Mouse (Mus musculus) liver, embryonic 12.5 days (tissue): ENCODE results near the gene Pcgf1. TPM values are rescaled to one million over a fixed set of nuclear protein-coding genes. Genes with fewer than 3 reads are reported as not detected.

Experiments
- ATAC-seq: fragments of 200-750 bp; cut with Nextera tagmentation; 2 replicates; pipeline ENCODE4 v1.8.0; 2017; ENCODE audit warnings: moderate number of reproducible peaks, mild to moderate bottlenecking, moderate library complexity
- H3K27ac ChIP-seq: fragments of 300-500 bp; sonication (generic); 2 replicates; pipeline ENCODE4 v1.5.1; 2016; ENCODE audit warnings: mild to moderate bottlenecking
- H3K27me3 ChIP-seq: fragments of 300-500 bp; sonication (generic); replicated peaks from 2 replicates; pipeline ENCODE4 v1.6.1; 2016; ENCODE audit warnings: mild to moderate bottlenecking, moderate library complexity
- H3K36me3 ChIP-seq: fragments of 300-500 bp; sonication (generic); 2 replicates; pipeline ENCODE4 v1.6.1; 2016; ENCODE audit warnings: mild to moderate bottlenecking, moderate library complexity
- H3K4me1 ChIP-seq: fragments of 300-500 bp; sonication (generic); 2 replicates; pipeline ENCODE4 v1.6.1; 2016
- H3K4me2 ChIP-seq: fragments of 300-500 bp; sonication (generic); 2 replicates; pipeline ENCODE4 v1.6.1; 2016; ENCODE audit warnings: mild to moderate bottlenecking, moderate library complexity
- H3K4me3 ChIP-seq: fragments of 300-500 bp; sonication (generic); 2 replicates; pipeline ENCODE4 v1.5.1; 2016; ENCODE audit warnings: mild to moderate bottlenecking, moderate library complexity
- H3K9ac ChIP-seq: fragments of 300-500 bp; sonication (generic); 2 replicates; pipeline ENCODE4 v1.6.1; 2016; ENCODE audit warnings: mild to moderate bottlenecking, moderate library complexity
- H3K9me3 ChIP-seq: fragments of 300-500 bp; sonication (generic); replicated peaks from 2 replicates; pipeline ENCODE4 v1.6.1; 2016; ENCODE audit warnings: mild to moderate bottlenecking, moderate library complexity
- WGBS: fragments of 180-500 bp; shearing (Covaris S2); methylation state at CpG from one replicate; pipeline ENCODE4 v1.1.7; 2016; ENCODE audit not compliant: insufficient replicate concordance; 5-methylcytosine and 5-hydroxymethylcytosine counted together
- polyA plus RNA-seq: library from polyadenylated mRNA; unstranded; fragments of >200 nt; fragmentation: Nextera tagmentation; extraction: Ambion mirVana; gene quantifications from 2 replicates; pipeline ENCODE4 v1.2.1, GENCODE M21; 2016

Pcgf1 gene
- polyA plus RNA-seq, 1 experiment from 2014 or later = 20.8 TPM

DNA sequence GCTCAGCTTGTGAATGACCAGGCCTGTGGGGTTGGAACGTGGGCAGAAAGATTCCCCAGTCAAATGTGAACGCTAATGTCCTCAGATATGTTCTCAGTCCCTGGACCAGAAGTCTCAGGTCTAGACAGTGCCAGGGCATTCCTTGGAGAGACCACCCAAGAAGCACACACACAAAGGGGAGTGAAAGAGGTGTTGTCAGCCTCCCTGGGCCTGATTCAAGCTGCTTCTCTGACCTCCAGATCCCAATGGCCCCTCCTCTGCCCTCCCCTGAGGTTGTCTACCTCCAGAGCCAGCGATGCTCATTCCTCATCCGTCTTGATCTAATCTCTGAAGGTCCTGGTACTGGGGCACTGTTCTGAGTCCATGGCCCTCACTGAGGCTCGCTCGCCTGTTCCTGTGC is 34.1 kb upstream of the Pcgf1 start:
- Histone ChIP-seq H3K4me2 (no peak overlapping the region), H3K4me1 (peaks cover 22% of the 10 kb centered on the region), H3K27ac (no peak overlapping the region; the same call in 1 of the 2 replicates), H3K36me3 (no peaks in the 10 kb centered on the region), H3K27me3 (no peaks in the 10 kb centered on the region), H3K9me3 (no peaks in the 10 kb centered on the region), H3K4me3 (no peak overlapping the region), H3K9ac (no peak overlapping the region)
- WGBS = 61% methylated on average over 6 of the region's 6 CpGs
- ATAC-seq = no peak

DNA sequence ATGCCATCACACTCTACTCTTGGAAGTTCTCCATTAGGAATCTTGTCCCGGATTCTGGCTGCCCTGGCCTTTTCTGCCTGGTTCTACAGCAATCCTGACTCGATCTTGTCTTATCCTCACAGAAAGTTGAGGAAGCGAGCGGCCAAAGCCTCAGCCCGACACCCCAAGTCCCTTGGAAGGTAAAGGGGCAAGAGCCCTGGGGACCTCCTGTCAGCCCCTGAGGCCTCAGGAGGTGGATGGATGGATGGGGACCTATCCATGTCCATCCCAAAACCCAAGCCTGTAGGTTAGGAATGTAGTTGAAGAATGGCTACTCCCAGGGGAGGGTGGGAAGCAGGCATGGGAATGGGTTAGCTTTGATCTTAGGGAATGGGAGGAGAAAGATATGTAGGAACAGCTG is 33.7 kb upstream of the Pcgf1 start:
- no peak for ATAC-seq
- H3K27ac ChIP-seq = no peak overlapping the region; the same call in 1 of the 2 replicates

DNA sequence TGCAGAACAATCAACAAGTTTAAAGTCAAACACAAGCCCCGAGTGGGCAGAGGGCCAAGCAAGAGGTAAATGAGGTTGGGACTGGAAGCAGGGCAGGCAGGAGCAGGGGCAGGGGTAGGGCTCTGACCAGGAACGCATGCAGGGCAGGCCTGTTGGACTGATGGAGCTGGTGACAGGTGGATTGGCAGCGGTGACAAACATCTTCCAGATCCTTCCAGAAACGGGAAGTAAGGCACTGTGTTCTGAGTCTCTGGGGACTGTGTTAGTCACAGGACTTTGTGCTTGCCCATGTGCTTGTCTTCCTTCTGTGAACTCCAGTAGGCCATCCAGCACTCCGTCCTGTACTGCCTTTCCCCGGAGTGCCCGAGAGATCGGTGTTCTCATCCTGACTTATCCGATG is 32.9 kb upstream of the Pcgf1 start:
- peaks cover 15% of the 10 kb centered on the region for H3K4me1 ChIP-seq
- H3K27ac ChIP-seq = no peak overlapping the region
- WGBS = 66% methylated on average over 9 of the region's 9 CpGs
- no peaks in the 10 kb centered on the region for H3K9me3 ChIP-seq
- H3K4me3 ChIP-seq = no peak overlapping the region
- no peak overlapping the region for H3K9ac ChIP-seq
- no peak for ATAC-seq
- no peaks in the 10 kb centered on the region for H3K27me3 ChIP-seq
- no peak overlapping the region for H3K4me2 ChIP-seq
- no peaks in the 10 kb centered on the region for H3K36me3 ChIP-seq

More for the DNA sequence above, 33.7 kb upstream of the Pcgf1 start:
- Histone ChIP-seq H3K4me1 (peaks cover 18% of the 10 kb centered on the region), H3K36me3 (no peaks in the 10 kb centered on the region), H3K4me2 (no peak overlapping the region), H3K9ac (no peak overlapping the region), H3K27me3 (no peaks in the 10 kb centered on the region), H3K4me3 (no peak overlapping the region), H3K9me3 (no peaks in the 10 kb centered on the region)
- WGBS = 87% methylated on average over 5 of the region's 5 CpGs

DNA sequence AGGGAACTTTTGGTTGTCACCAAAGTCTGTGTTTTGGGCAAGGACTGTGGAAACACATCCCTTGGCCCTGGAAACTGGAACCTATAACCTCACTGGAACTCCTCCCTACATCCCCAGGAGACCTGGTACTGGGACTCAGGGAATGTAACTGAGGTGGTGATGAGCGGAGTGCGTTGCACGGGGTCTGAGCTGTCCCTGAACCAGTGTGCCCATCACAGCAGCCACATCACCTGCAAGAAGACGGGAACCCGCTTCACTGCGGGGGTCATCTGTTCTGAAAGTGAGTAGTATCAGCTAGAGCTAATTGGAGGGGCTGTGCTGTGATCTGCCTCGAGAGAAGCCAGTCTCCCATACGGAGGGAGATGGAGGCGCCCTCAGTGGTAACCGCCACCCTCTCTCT is 28.3 kb upstream of the Pcgf1 start:
- H3K27ac ChIP-seq = 0 out of 2 replicates have a peak overlapping the region, but pooled peaks have one; percentile 50
- H3K36me3 ChIP-seq = peaks cover 27% of the 10 kb centered on the region
- no peaks in the 10 kb centered on the region for H3K9me3 ChIP-seq
- 62% methylated on average over 10 of the region's 10 CpGs for WGBS
- H3K4me1 ChIP-seq = peaks cover 37% of the 10 kb centered on the region
- no peak for ATAC-seq
- no peak overlapping the region for H3K9ac ChIP-seq
- no peak overlapping the region for H3K4me3 ChIP-seq
- no peaks in the 10 kb centered on the region for H3K27me3 ChIP-seq
- H3K4me2 ChIP-seq = no peak overlapping the region

DNA sequence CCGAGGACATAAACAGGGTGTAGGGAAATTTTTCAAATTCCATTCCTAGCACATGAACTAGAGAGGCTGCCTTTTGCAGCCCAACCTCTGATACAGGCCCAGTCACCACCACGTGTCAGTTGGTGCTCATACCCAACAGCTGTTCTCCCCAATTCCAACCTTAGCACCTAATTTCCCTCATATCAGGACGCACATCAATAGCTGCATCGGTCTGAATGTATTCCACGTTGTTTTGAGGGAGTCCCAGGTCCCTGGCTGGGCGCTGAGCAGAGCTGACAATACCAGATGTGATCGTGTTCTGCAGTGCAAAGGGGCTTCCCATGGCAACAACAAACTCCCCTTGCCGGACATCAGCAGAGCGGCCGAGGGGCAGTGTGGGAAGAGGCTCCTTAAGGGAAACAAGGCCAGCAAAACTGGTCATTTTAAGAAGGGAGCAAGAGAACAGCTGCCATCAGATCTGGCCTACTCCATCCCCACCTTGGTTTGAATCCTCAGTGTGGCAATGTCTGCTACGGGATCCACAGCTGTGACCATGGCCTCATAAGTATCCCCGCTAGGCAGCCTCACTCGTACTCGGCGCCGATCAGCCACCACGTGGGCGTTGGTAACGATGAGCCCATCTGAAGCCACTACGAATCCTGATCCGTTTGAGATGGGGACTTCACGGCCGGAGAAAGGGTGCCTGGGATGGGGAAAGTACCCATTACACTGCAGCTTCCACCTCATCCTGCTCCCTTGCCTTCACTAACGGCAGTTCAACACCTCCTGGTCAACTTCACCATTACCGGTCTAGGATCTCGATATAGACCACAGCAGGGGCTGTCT is 24.3 kb upstream of the Pcgf1 start:
- H3K9me3 ChIP-seq = no peaks in the 10 kb centered on the region
- H3K4me3 ChIP-seq = peak overlapping the region; percentile 89
- no peak for ATAC-seq
- peak overlapping the region; percentile 96 for H3K9ac ChIP-seq
- peaks cover 56% of the 10 kb centered on the region for H3K4me1 ChIP-seq
- H3K27me3 ChIP-seq = no peaks in the 10 kb centered on the region
- H3K27ac ChIP-seq = peak overlapping the region; percentile 94
- 3% methylated on average over 26 of the region's 26 CpGs for whole genome bisulfite sequencing
- peak overlapping the region; percentile 89 for H3K4me2 ChIP-seq
- H3K36me3 ChIP-seq = peaks cover 54% of the 10 kb centered on the region

DNA sequence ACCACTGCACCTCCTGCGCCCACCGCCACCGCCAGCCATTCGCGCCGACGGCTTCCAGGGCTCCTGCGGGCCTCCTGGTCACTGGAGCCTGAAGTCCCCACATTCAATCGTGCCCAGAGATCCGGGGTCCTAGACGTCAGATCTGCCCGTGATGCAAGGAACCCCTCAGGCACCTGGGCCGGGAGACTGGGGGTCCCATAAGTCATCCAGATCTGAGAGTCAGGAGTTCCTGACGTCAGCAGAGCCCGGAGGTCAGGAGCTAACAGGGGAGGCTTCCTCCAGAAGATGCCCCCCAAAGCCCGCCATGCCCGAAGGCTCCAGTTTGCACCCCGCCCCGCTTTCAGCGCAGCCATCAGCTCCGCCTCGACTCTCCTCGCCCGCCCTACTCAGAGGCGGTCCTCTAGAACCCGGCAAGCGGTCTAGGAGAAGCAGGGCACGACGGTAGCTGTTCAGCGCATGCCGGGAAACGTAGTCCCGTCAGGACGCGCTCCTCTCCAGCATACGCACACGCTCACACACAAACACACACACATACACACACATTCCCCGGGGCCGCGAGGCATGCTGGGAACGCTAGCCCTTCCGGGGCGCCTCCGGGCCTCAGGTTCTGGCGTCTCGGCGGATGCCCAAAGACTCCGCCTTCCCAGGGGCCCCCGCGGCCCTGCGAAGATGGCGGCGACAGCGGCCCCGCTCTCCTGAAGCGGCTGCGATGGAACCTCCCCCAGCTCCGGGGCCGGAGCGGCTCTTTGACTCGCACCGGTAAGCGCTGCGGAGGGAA is 23.4 kb upstream of the Pcgf1 start, which contains the start of gene Aup1:
Gene Aup1 (plus strand): TSS at position 448 of the 778 bp plus-strand sequence.
- WGBS = 1% methylated on average over 64 of the region's 64 CpGs
- Histone ChIP-seq H3K36me3 (peaks cover 55% of the 10 kb centered on the region), H3K9me3 (no peaks in the 10 kb centered on the region), H3K4me2 (peak within 1 kb of the TSS; percentile 89), H3K27me3 (0 out of 2 replicates have a peak, but pooled peaks cover under 1% of the 10 kb centered on the region), H3K27ac (peak within 1 kb of the TSS; percentile 94), H3K9ac (peak within 1 kb of the TSS; percentile 96), H3K4me1 (peaks cover 56% of the 10 kb centered on the region), H3K4me3 (peak within 1 kb of the TSS; percentile 89)
- peak; percentile 95 for ATAC-seq

DNA sequence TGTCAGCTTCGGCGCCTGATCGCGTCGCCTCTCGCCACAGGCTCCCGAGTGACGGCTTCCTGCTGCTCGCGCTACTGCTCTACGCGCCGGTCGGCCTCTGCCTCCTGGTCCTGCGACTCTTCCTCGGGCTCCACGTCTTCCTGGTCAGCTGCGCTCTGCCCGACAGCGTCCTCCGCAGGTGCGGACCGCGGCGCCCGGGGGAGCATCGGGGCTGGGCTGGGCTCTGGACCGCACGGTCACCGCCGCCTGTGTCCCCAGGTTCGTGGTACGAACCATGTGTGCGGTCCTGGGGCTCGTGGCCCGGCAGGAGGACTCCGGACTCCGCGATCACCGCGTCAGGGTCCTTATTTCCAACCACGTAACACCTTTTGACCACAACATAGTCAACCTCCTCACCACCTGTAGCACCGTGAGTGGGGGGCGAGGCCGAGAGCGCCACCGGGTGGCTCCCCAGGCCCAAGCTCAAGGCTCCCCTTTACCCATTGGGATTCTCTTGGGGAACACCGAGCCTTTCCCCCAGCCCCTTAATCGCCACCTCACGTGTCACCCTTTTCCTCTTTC is 22.7 kb upstream of the Pcgf1 start, which contains the start of gene Htra2:
Gene Htra2 (minus strand): TSS at position 403 of the 561 bp plus-strand sequence.
- peaks cover 54% of the 10 kb centered on the region for H3K4me1 ChIP-seq
- peaks cover 55% of the 10 kb centered on the region for H3K36me3 ChIP-seq
- H3K27me3 ChIP-seq = 0 out of 2 replicates have a peak, but pooled peaks cover 7% of the 10 kb centered on the region
- peak within 1 kb of the TSS; percentile 89 for H3K4me2 ChIP-seq
- peak; percentile 13 for ATAC-seq
- H3K9me3 ChIP-seq = no peaks in the 10 kb centered on the region
- H3K4me3 ChIP-seq = peak within 1 kb of the TSS; percentile 89
- H3K27ac ChIP-seq = peak within 1 kb of the TSS; percentile 94
- H3K9ac ChIP-seq = peak within 1 kb of the TSS; percentile 96
- 2% methylated on average over 50 of the region's 50 CpGs for WGBS

DNA sequence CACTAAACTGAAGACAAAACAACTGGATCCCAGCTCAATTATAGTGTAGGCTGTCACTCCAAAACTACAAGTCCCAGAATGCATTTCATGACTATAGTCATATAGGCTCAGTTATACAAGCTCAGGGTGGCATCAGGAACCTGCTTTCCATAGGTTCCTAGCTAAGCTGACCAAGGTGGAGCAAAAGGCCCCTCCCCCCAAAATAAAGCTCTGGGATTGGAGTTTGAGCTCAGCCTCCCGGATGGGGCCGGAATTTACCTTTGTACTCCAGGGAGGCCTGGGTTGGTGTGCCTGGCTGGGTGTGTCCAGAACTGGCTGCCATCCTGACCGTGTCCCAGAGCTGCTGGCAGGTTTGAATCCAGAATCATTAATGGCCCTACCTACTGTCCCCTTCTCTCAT is 19.9 kb upstream of the Pcgf1 start, which contains the start of gene Dqx1:
Gene Dqx1 (plus strand): TSS at position 55 of the 400 bp plus-strand sequence.
- no peaks in the 10 kb centered on the region for H3K9me3 ChIP-seq
- peaks cover 35% of the 10 kb centered on the region for H3K27me3 ChIP-seq
- H3K36me3 ChIP-seq = peaks cover 28% of the 10 kb centered on the region
- no peak for ATAC-seq
- peak within 1 kb of the TSS; percentile 14; the same call in 1 of the 2 replicates for H3K9ac ChIP-seq
- peak within 1 kb of the TSS; percentile 89 for H3K4me3 ChIP-seq
- peaks cover 35% of the 10 kb centered on the region for H3K4me1 ChIP-seq
- H3K4me2 ChIP-seq = peak within 1 kb of the TSS; percentile 89
- 75% methylated on average over 3 of the region's 3 CpGs for WGBS
- peak within 1 kb of the TSS; percentile 49 for H3K27ac ChIP-seq

DNA sequence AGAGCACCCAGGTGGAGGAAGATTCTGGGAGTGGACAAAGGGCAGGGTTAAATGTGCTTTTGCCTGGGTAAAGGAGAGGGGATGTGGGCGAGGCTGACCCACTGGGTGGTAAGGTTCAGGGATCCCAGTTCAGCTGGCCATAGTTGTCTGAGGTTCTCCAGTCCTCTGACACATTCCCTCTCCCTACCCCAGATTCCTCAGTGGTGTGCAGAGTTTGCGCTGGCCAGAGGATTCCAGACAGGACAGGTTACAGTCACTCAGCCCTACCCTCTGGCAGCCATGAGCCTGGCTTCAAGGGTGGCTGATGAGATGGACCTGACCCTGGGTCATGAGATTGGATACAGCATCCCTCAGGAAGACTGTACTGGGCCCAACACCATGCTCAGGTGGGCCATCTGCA is 18.9 kb upstream of the Pcgf1 start:
- H3K9me3 ChIP-seq = no peaks in the 10 kb centered on the region
- peaks cover 28% of the 10 kb centered on the region for H3K36me3 ChIP-seq
- WGBS = 77% methylated on average over 2 of the region's 2 CpGs
- H3K4me3 ChIP-seq = no peak overlapping the region
- no peak for ATAC-seq
- peaks cover 29% of the 10 kb centered on the region for H3K4me1 ChIP-seq
- peak overlapping the region; percentile 14; the same call in 1 of the 2 replicates for H3K9ac ChIP-seq
- H3K27me3 ChIP-seq = peaks cover 44% of the 10 kb centered on the region
- no peak overlapping the region for H3K27ac ChIP-seq
- peak overlapping the region; percentile 41 for H3K4me2 ChIP-seq

DNA sequence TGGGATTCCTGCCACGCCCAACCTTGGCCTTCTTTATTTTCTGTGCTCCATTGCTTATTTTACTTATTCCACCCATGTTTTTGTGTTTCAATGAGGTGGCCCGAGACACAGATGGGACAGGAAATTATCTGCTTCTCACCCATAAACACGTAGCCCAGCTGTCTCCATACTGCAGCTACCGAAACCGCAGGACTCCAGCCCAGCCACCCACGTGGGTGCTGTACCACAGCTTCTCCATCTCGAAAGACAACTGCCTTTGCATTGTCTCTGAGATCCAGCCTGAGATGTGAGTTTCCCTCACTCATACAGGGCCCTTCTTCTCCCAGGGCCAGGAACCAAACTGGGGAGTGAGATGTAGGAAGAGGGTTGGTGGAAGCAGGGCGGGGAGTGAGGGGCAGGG is 11.7 kb upstream of the Pcgf1 start:
- Histone ChIP-seq H3K9me3 (no peaks in the 10 kb centered on the region), H3K4me1 (peaks cover 27% of the 10 kb centered on the region), H3K27ac (no peak overlapping the region), H3K27me3 (peaks cover 100% of the 10 kb centered on the region), H3K36me3 (no peaks in the 10 kb centered on the region), H3K9ac (no peak overlapping the region), H3K4me2 (no peak overlapping the region), H3K4me3 (no peak overlapping the region)
- 39% methylated on average over 8 of the region's 8 CpGs for WGBS
- ATAC-seq = no peak

DNA sequence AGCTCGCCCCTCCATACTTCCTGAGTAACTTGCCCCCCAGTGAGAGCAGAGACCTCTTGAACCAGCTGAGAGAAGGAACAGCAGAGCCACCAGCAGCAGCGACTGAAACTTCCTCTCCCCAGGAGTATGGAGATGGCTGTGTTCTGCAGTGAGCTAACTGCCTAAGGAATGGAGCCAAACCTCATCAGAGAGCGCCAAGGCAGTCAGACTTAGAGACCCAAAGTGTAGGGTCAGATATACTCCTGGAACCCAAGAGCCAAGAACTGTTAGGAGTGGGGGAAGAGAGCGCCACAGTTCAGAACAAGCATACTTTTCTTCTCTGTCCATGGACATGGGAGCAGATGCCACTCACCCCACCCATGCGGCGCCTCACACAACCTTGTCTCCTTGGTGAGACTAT is 11.2 kb upstream of the Pcgf1 start:
- no peak overlapping the region for H3K27ac ChIP-seq
- 27% methylated on average over 6 of the region's 6 CpGs for WGBS
- no peaks in the 10 kb centered on the region for H3K9me3 ChIP-seq
- no peak overlapping the region for H3K9ac ChIP-seq
- H3K4me2 ChIP-seq = no peak overlapping the region
- no peak overlapping the region for H3K4me3 ChIP-seq
- no peaks in the 10 kb centered on the region for H3K36me3 ChIP-seq
- peaks cover 100% of the 10 kb centered on the region for H3K27me3 ChIP-seq
- ATAC-seq = no peak
- peaks cover 32% of the 10 kb centered on the region for H3K4me1 ChIP-seq
